Mouse (Mus musculus): ENCODE data around the gene Gm49353. TPM values are rescaled to one million over a fixed set of nuclear protein-coding genes. Genes with fewer than 3 reads are reported as not detected.
A peak's percentile ranks its signal among the peaks of the same experiment; 100 is the strongest.

The Gm49353 gene
- not detected for total RNA-seq (2021)

GRCm38 (mm10) chr10:29198642-29199041 is at the start of gene Gm49353:
Gm49353 (plus strand) TSS chr10:29198954.
- intact Hi-C loops (cut with DNase I) = no loop called here
- no peak for DNase-seq

GRCm38 (mm10) chr10:29155304-29155703 is 43.5 kb upstream of the Gm49353 start:
- no peak for DNase-seq
- intact Hi-C loops (cut with DNase I) = no loop called here

- no peak for DNase-seq
- intact Hi-C loops (cut with DNase I) = no loop called here
These were observed 37.1 kb upstream of the Gm49353 start for GRCm38 (mm10) chr10:29161664-29162063.

- no peak for DNase-seq
- intact Hi-C loops (cut with DNase I) = no loop called here
These were observed 25.0 kb upstream of the Gm49353 start for GRCm38 (mm10) chr10:29173778-29174177.

- DNase-seq = no peak
- intact Hi-C loops (cut with DNase I) = no loop called here
These were observed 23.1 kb upstream of the Gm49353 start for GRCm38 (mm10) chr10:29175656-29176055.

GRCm38 (mm10) chr10:29176881-29177280 is 21.9 kb upstream of the Gm49353 start:
- no peak for DNase-seq
- intact Hi-C loops (cut with DNase I) = no loop called here

- intact Hi-C loops (cut with DNase I) = no loop called here
- no peak for DNase-seq
These were observed 20.8 kb upstream of the Gm49353 start for GRCm38 (mm10) chr10:29178003-29178402.

GRCm38 (mm10) chr10:29180210-29180609 is 18.5 kb upstream of the Gm49353 start:
- intact Hi-C loops (cut with DNase I) = no loop called here
- no peak for DNase-seq

- no peak for DNase-seq
- intact Hi-C loops (cut with DNase I) = no loop called here
These were observed 17.7 kb upstream of the Gm49353 start for GRCm38 (mm10) chr10:29181046-29181445.

- intact Hi-C loops (cut with DNase I) = no loop called here
- DNase-seq = no peak
These were observed 5.0 kb upstream of the Gm49353 start for GRCm38 (mm10) chr10:29193769-29194168.

GRCm38 (mm10) chr10:29196811-29197210 is 1.9 kb upstream of the Gm49353 start:
- intact Hi-C loops (cut with DNase I) = no loop called here
- no peak for DNase-seq

- DNase-seq = no peak
- intact Hi-C loops (cut with DNase I) = no loop called here
These were observed 1.1 kb downstream of the Gm49353 start for GRCm38 (mm10) chr10:29199835-29200234.

- intact Hi-C loops (cut with DNase I) = no loop called here
- no peak for DNase-seq
These were observed 1.9 kb downstream of the Gm49353 start for GRCm38 (mm10) chr10:29200609-29201008.

GRCm38 (mm10) chr10:29206730-29207129 is 8.0 kb downstream of the Gm49353 start:
- DNase-seq = no peak
- intact Hi-C loops (cut with DNase I) = no loop called here

GRCm38 (mm10) chr10:29208735-29209134 is 10.0 kb downstream of the Gm49353 start:
- DNase-seq = no peak
- intact Hi-C loops (cut with DNase I) = no loop called here

GRCm38 (mm10) chr10:29211453-29211852 is 12.7 kb downstream of the Gm49353 start, which contains the start of gene 9330159F19Rik:
9330159F19Rik (plus strand) TSS chr10:29211606.
- intact Hi-C loops (cut with DNase I) = no loop called here
- peak in 1 of 2 experiments; percentile 13 for DNase-seq

- no peak for DNase-seq
- intact Hi-C loops (cut with DNase I) = no loop called here
These were observed 14.9 kb downstream of the Gm49353 start for GRCm38 (mm10) chr10:29213534-29214100.

GRCm38 (mm10) chr10:29216957-29217356 is 18.2 kb downstream of the Gm49353 start:
- no peak for DNase-seq
- intact Hi-C loops (cut with DNase I) = no loop called here

GRCm38 (mm10) chr10:29217451-29217850 is 18.7 kb downstream of the Gm49353 start:
- no peak for DNase-seq
- intact Hi-C loops (cut with DNase I) = no loop called here

GRCm38 (mm10) chr10:29225329-29225728 is 26.6 kb downstream of the Gm49353 start:
- no peak for DNase-seq
- intact Hi-C loops (cut with DNase I) = no loop called here

GRCm38 (mm10) chr10:29231208-29231607 is 32.5 kb downstream of the Gm49353 start:
- intact Hi-C loops (cut with DNase I) = no loop called here
- no peak for DNase-seq
